23 mouse cellular contexts compared by ENCODE assay signal in genomic region chr5:117853741-117854140, GRCm38 (mm10).
A peak's percentile ranks its signal among the peaks of the same experiment; 100 is the strongest.
DNase-seq lines count a peak whose midpoint lies in the region; ATAC-seq lines count a peak whose summit lies in the region.
"Had no signal": no experiment of that assay in that cellular context is flagged by ENCODE, and none has a peak within 500 bp of the region (broad histone marks: within the 10 kb centered on the region; RNA-seq: fewer than 3 reads in every experiment).

No protein-coding gene starts in this region.

- H3K9ac ChIP-seq in kidney, embryonic 16.5 days (replicated peaks; ENCODE audit: low read length), result no peak overlapping the region
- H3K9ac ChIP-seq: embryonic facial prominence, embryonic 12.5 days; embryonic facial prominence, embryonic 15.5 days; forebrain, embryonic 12.5 days; forebrain, embryonic 15.5 days; hindbrain, embryonic 12.5 days; hindbrain, embryonic 15.5 days had no signal

- 42% methylated on average over 10 of the region's 10 CpGs for WGBS in kidney, embryonic 16.5 days

- 0 out of 2 replicates have a peak, but pooled peaks cover 3% of the 10 kb centered on the region for H3K27me3 ChIP-seq in kidney, embryonic 16.5 days (ENCODE audit: insufficient read depth, low read length)
- H3K27me3 ChIP-seq: embryonic facial prominence, embryonic 12.5 days; embryonic facial prominence, embryonic 15.5 days; forebrain, embryonic 12.5 days; forebrain, embryonic 15.5 days had no signal

- 0 out of 2 replicates have a peak, but pooled peaks cover 5% of the 10 kb centered on the region for H3K4me1 ChIP-seq in kidney, embryonic 16.5 days (ENCODE audit: insufficient read depth, low read length)
- H3K4me1 ChIP-seq: embryonic facial prominence, embryonic 12.5 days; embryonic facial prominence, embryonic 15.5 days; forebrain, embryonic 12.5 days; forebrain, embryonic 15.5 days; heart, embryonic 10.5 days; hindbrain, embryonic 12.5 days; hindbrain, embryonic 15.5 days had no signal

- DNase-seq in kidney, adult 18-20 months, result peak; percentile 23
- DNase-seq in kidney, postnatal 10 days, result no peak
- DNase-seq in kidney, adult 9 months, result peak; percentile 51
- DNase-seq in kidney, postnatal 4 days, result peak; percentile 6 to 31
- DNase-seq in Muller cell, postnatal 12 days (ENCODE audit: inconsistent ontology term), result no peak
- DNase-seq: adrenal gland, adult 8-10 months; adrenal gland, postnatal 25 days; cerebellum, adult 11-12 months; cerebellum, adult 8-10 months; cerebellum, postnatal 14 days; gastrocnemius, postnatal 25 days; heart, adult 18-20 months had no signal

- no peaks in the 10 kb centered on the region for H3K36me3 ChIP-seq in kidney, embryonic 16.5 days (ENCODE audit: insufficient read depth, low read length)
- H3K36me3 ChIP-seq: embryonic facial prominence, embryonic 12.5 days; embryonic facial prominence, embryonic 15.5 days; forebrain, embryonic 12.5 days; forebrain, embryonic 15.5 days; heart, embryonic 10.5 days; hindbrain, embryonic 12.5 days; hindbrain, embryonic 15.5 days had no signal

- ATAC-seq in kidney, embryonic 16.5 days (ENCODE audit: low FRiP score, low TSS enrichment), result 0 out of 2 replicates have a peak, but pooled peaks have one; percentile 15
- ATAC-seq: activated CD4-positive, CD25-positive, alpha-beta regulatory T cell, adult 4 months; CD4-positive, CD25-positive, alpha-beta regulatory T cell, adult 4 months; forebrain, embryonic 15.5 days had no signal

- 0 out of 2 replicates have a peak overlapping the region, but pooled peaks have one; percentile 33 for H3K27ac ChIP-seq in kidney, embryonic 16.5 days (ENCODE audit: low read length)
- H3K27ac ChIP-seq: embryonic facial prominence, embryonic 12.5 days; embryonic facial prominence, embryonic 15.5 days; forebrain, embryonic 12.5 days; forebrain, embryonic 15.5 days; heart, embryonic 10.5 days; hindbrain, embryonic 12.5 days; hindbrain, embryonic 15.5 days had no signal

- no peak overlapping the region for H3K4me2 ChIP-seq in kidney, embryonic 16.5 days (replicated peaks; ENCODE audit: low read depth, low read length)
- H3K4me2 ChIP-seq: embryonic facial prominence, embryonic 12.5 days; embryonic facial prominence, embryonic 15.5 days; forebrain, embryonic 12.5 days; forebrain, embryonic 15.5 days; hindbrain, embryonic 12.5 days; hindbrain, embryonic 15.5 days had no signal

- no peaks in the 10 kb centered on the region for H3K9me3 ChIP-seq in kidney, embryonic 16.5 days (ENCODE audit: low read length)
- H3K9me3 ChIP-seq: embryonic facial prominence, embryonic 12.5 days; embryonic facial prominence, embryonic 15.5 days; forebrain, embryonic 12.5 days; forebrain, embryonic 15.5 days; heart, embryonic 10.5 days; hindbrain, embryonic 12.5 days; hindbrain, embryonic 15.5 days had no signal

- H3K4me3 ChIP-seq in kidney, embryonic 16.5 days (ENCODE audit: low read length), result no peak overlapping the region
- H3K4me3 ChIP-seq: embryonic facial prominence, embryonic 12.5 days; embryonic facial prominence, embryonic 15.5 days; erythroblast, embryonic 14.5 days; forebrain, embryonic 12.5 days; forebrain, embryonic 15.5 days; heart, embryonic 10.5 days; hindbrain, embryonic 12.5 days; hindbrain, embryonic 15.5 days had no signal

Comparison
In these comparisons a context has a peak if more than half of its experiments do, and no peak if none do; other contexts are left out.
1. DNase-seq: peak in kidney, adult 18-20 months (single experiment), kidney, adult 9 months (single experiment) and kidney, postnatal 4 days (2 of 2); none in kidney, postnatal 10 days (single experiment) and Muller cell, postnatal 12 days (single experiment).